Mouse (Mus musculus): ENCODE measurements at regions not wholly inside any gene's neighbourhood (a gene's known extent, or its start where the extent isn't known, plus 50 kb on each side); places are given as distances from the start of the nearest gene placed in this dataset.

DNA sequence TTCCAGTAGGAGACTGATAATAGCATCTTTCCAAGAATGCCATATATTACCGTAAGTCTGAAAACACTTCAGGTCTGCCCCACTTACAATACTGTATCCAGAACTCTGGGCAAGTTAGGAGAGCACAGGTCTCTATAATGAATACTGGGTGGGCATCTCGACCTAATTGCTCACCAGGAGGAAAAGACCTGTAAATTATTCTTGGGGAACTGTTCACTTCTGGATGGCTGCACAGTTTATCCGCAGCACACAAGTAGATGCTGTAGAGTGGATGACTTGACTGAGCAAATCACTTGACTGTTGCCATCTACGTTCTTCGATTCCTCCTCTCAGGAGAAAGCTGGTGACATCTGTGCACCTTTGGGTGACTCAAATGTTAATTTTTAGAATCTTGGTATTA is 159.8 kb downstream of the Rpl36a-ps1 start:
- DNase-seq (ENCODE audit: extremely low spot score, low read depth, low spot score): no peak

GRCm38 (mm10) chr14:98833230-98833999 is 160.7 kb downstream of the Rpl36a-ps1 start:
- peak; percentile 54 for DNase-seq (ENCODE audit: extremely low spot score, low read depth, low spot score)

DNA sequence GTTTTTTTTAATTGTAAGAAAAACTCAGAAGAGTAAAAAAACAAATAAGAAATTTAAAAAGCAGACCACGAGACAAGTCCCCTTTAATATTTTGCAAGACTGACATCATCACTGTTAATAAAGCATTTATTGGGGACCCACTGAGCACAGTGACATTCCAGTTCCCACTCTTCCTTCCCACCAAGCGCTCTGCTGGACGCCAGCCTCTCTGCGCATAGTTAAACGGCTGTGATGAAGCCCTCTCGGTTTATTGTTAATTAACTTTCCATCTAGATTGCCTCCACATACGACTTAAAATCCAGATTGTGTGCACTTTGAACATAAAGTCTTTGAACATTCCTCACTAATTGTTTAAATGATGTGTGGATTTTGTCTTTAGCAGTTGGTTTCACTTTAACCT is 161.7 kb downstream of the Rpl36a-ps1 start:
- DNase-seq (ENCODE audit: extremely low spot score, low read depth, low spot score): no peak

DNA sequence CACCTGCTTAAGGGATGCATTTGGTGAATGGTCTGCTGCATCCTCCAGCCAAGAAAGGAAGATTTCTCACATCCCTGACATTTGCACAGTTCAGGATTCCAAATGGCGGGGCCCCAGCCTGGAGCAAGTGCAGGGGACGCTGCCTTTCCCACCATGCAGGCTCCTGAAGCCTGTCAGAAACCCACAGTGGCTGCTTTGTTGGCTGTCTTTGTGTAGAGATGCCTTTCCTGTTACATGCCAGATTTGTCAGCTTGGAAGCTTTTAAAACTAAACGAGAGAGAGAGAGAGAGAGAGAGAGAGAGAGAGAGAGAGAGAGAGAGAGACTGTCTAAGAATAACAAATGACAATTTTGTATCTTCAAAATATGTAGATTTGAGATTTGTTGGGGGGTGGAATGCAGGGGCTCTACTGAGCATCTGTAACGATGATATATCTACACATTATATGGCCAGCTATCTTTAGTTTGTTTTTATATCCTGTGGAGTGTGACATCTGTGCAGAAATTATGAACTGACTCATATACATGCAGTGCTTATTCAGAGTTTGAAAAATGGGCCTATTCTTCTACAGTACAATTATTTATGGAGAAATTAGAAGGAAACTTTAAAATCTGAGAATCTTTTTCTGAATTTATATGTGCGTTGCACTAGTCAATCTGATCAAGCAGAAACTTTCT is 164.0 kb downstream of the Rpl36a-ps1 start:
- no peak for DNase-seq (ENCODE audit: extremely low spot score, low read depth, low spot score)

DNA sequence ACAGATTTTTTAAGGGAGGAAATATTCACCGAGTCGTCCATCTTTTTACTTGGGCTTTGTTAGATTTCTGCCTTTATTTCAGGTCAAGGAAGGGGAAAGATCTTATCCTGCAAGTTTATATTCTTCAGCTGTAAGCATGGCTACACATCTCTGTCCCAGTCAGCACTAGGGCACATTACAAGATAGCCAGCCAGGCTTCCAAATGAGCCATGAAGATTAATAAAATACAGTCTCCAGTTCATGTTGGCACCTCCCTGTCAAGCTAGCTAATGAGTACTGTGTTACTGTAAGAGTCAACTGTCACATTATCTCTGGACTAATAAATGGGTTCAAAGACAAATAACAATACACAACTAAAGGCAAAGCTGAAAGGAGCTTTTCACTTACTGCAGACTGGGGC is 166.6 kb downstream of the Rpl36a-ps1 start:
- DNase-seq (ENCODE audit: extremely low spot score, low read depth, low spot score): no peak

DNA sequence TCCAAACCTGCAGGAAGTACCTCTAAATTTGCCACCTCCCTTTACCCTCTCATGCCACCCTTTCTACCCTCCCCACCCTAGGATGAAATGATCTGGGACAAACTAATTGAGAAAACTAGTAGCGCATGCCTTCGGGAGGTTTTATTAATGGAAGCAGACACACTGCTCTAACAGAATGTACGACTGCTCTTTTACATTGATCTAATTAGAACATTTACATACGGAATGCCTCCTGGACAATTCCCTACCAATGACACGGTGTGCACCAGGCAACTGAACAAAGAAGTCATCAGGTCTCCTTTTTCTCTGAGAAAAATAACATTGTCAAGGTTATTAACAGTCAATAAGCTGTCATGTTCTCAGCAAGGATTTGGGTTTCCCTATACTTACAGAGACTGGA is 180.5 kb downstream of the Rpl36a-ps1 start:
- no peak for DNase-seq (ENCODE audit: extremely low spot score, low read depth, low spot score)

GRCm38 (mm10) chr14:98810259-98811042 is 183.7 kb downstream of the Rpl36a-ps1 start:
- no peak for DNase-seq (ENCODE audit: extremely low spot score, low read depth, low spot score)

- no peak for DNase-seq (ENCODE audit: extremely low spot score, low read depth, low spot score)
Observed at GRCm38 (mm10) chr14:98808117-98808516, 186.0 kb downstream of the Rpl36a-ps1 start.

DNA sequence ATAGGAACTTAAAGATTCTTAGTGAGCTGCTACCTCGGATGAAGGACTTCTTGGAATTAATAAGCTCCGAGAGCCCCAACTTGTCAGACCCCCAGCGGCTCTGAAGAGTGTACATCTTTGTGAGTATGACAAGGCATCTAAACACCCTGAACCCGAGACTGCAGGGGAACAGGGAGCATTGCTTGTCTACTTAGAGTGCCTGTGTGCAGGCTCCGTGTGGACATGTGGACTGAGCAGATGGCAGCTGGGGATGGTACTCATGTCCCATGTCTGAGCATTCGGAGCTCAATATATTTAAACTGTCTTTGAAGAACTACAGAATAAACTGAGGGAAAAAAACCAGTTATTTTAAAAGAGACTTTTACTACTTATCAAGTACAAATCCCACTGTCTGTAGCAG is 189.1 kb downstream of the Rpl36a-ps1 start:
- DNase-seq (ENCODE audit: extremely low spot score, low read depth, low spot score): no peak

DNA sequence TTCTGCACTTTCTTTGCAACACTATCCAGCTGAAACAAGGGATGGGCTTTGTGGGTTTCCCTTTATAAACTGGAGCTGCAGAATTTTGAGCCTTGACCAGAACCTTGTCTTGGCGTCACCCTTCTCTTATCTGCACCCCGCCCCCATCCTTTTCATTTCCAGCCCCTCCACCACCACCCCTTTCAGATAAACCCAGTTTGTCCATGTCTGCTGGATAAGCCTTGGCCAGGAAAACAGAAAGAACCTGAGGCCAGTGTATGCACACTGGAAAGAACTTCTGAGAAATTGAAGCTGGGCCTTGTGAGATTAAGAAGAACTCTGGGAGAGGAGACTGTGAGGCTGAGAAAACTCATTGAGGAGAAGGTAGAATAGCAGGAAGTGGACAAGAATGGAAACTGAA is 192.8 kb downstream of the Rpl36a-ps1 start:
- no peak for DNase-seq (ENCODE audit: extremely low spot score, low read depth, low spot score)

DNA sequence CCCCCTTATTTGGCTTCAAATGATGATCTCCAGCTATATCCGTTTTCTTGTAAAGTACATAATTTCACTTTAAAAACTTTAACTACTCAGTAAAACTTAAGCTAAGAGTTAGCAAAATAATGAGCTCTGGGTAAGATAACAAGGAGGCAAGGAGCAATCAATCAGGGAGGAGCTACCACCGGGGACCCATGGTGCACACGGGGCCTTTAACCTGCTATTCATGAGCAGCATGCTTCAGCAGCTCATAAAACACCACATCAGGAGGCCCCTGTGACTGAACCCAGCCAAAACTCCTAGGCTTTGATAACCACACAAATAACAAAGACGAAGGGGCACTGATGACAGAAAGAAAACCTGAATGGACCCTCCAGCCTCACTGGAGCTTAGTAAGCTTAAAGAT is 202.1 kb downstream of the Rpl36a-ps1 start:
- DNase-seq (ENCODE audit: extremely low spot score, low read depth, low spot score): no peak

- DNase-seq (ENCODE audit: extremely low spot score, low read depth, low spot score): no peak
Observed at GRCm38 (mm10) chr14:98791232-98791906, 202.7 kb downstream of the Rpl36a-ps1 start.

- no peak for DNase-seq (ENCODE audit: extremely low spot score, low read depth, low spot score)
Observed at GRCm38 (mm10) chr14:98789794-98790193, 204.3 kb downstream of the Rpl36a-ps1 start.

GRCm38 (mm10) chr14:98781711-98782110 is 212.4 kb downstream of the Rpl36a-ps1 start:
- no peak for DNase-seq (ENCODE audit: extremely low spot score, low read depth, low spot score)

- DNase-seq (ENCODE audit: extremely low spot score, low read depth, low spot score): no peak
Observed at GRCm38 (mm10) chr14:98772080-98772479, 222.0 kb downstream of the Rpl36a-ps1 start.

DNA sequence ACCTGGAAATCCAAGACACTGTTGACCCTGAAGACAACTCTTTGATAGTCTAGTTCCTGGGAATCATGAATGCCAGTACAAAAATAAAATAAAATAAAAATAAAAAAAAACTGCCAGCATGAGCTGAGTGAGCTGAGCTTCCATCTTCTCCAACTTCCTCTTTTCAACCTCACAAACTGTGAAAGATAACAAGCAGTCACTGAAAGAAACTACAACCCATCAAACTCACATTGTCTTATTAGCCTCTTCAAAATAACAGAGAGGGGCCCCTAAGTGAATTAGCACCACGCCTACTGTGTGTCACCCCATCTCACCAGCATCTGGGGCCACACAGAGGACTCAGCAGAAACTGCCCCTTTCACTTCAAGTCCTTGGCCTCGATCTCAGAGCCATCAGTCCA is 225.3 kb downstream of the Rpl36a-ps1 start:
- DNase-seq (ENCODE audit: extremely low spot score, low read depth, low spot score): no peak

DNA sequence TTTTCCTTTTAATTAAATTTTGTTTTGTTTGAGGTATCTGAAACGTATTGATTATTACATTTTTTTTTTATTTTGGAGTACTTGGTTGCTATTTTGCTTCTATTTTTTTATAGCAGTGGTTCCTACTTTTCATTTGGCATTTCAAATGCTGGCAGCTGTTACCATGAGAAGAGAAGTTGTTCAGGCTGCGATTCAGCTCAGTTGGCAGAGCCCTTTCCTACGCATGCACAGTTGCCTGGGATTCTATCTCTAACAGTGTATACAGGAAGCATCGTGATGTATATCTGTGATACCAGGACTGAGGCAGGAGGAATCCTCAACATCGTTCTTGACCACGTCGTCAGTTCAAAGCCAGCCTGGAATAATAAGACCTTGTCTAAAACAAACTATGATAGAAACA is 226.6 kb downstream of the Rpl36a-ps1 start:
- no peak for DNase-seq (ENCODE audit: extremely low spot score, low read depth, low spot score)

- DNase-seq (ENCODE audit: extremely low spot score, low read depth, low spot score): no peak
Observed at GRCm38 (mm10) chr14:98765358-98765757, 228.8 kb downstream of the Rpl36a-ps1 start.

DNA sequence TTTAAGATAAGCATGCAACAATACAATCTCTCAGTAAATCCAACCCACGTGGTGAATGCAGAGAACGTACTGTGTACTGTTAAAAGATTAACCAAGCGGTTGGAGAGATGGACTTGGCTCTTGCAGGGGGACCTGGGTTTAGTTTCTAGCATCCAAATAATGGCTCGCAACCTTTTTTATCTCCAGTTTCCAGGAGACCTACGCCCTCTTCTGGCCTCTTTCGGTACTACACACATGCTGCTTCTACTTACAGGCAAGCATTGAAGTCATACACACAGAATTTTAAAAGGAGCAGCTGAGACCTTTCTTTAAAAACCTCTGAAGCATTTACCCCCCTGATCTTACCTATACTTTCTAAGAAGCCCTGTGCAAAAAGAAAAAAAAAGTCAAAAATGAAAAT is 243.4 kb downstream of the Rpl36a-ps1 start:
- DNase-seq (ENCODE audit: extremely low spot score, low read depth, low spot score): no peak

GRCm38 (mm10) chr14:98749086-98750027 is 244.8 kb downstream of the Rpl36a-ps1 start:
- no peak for DNase-seq (ENCODE audit: extremely low spot score, low read depth, low spot score)
